Mouse (Mus musculus) lung, adult 2 months (tissue): Measurements from ENCODE around the gene Metrn.

ENCODE experiments used
- CTCF ChIP-seq: fragments of 200-500 bp; IDR thresholded peaks from 2 replicates; pipeline ENCODE4 v1.5.1; 2011; ENCODE audit warnings: mild to moderate bottlenecking, low read length, control low read depth; ENCODE audit not compliant: insufficient read depth
- POLR2A ChIP-seq: fragments of 200-500 bp; IDR thresholded peaks from 2 replicates; pipeline ENCODE4 v1.6.1; 2011; ENCODE audit warnings: low read depth, mild to moderate bottlenecking, control low read depth, low read length, borderline replicate concordance; ENCODE audit errors: extremely low read depth

GRCm38 (mm10) chr17:25744311-25744710 is 52.6 kb downstream of the Metrn start:
- TF ChIP-seq CTCF (no peak), POLR2A (no peak)
